Mouse (Mus musculus): ENCODE measurements around the gene Emc6. TPM values are rescaled to one million over a fixed set of nuclear protein-coding genes. Genes with fewer than 3 reads are reported as not detected.

Gene Emc6
- total RNA-seq, 1 experiment from 2014 or later, result 15.4 TPM

GRCm38 (mm10) chr11:73185872-73186615, 9.2 kb upstream of the Emc6 start:
- no peak for ATAC-seq (ENCODE audit: extremely low read depth, insufficient number of reproducible peaks, low FRiP score, poor library complexity, severe bottlenecking)

- no peak for ATAC-seq (ENCODE audit: extremely low read depth, insufficient number of reproducible peaks, low FRiP score, poor library complexity, severe bottlenecking)
Measured at GRCm38 (mm10) chr11:73177895-73178294, 1.1 kb upstream of the Emc6 start.

GRCm38 (mm10) chr11:73177509-73177875, 655 bp upstream of the Emc6 start:
- no peak for ATAC-seq (ENCODE audit: extremely low read depth, insufficient number of reproducible peaks, low FRiP score, poor library complexity, severe bottlenecking)

GRCm38 (mm10) chr11:73176186-73176585, 651 bp downstream of the Emc6 start:
- no peak for ATAC-seq (ENCODE audit: extremely low read depth, insufficient number of reproducible peaks, low FRiP score, poor library complexity, severe bottlenecking)

GRCm38 (mm10) chr11:73175612-73176011, 1.2 kb downstream of the Emc6 start:
- ATAC-seq (ENCODE audit: extremely low read depth, insufficient number of reproducible peaks, low FRiP score, poor library complexity, severe bottlenecking), result no peak

GRCm38 (mm10) chr11:73172186-73172585, 4.7 kb downstream of the Emc6 start:
- ATAC-seq (ENCODE audit: extremely low read depth, insufficient number of reproducible peaks, low FRiP score, poor library complexity, severe bottlenecking), result no peak

- 0 out of 2 replicates have a peak, but pooled peaks have one; percentile 38 for ATAC-seq (ENCODE audit: extremely low read depth, insufficient number of reproducible peaks, low FRiP score, poor library complexity, severe bottlenecking)
Measured at GRCm38 (mm10) chr11:73169231-73169630, 7.6 kb downstream of the Emc6 start.

GRCm38 (mm10) chr11:73168576-73168975, 8.3 kb downstream of the Emc6 start:
- ATAC-seq (ENCODE audit: extremely low read depth, insufficient number of reproducible peaks, low FRiP score, poor library complexity, severe bottlenecking), result no peak

- no peak for ATAC-seq (ENCODE audit: extremely low read depth, insufficient number of reproducible peaks, low FRiP score, poor library complexity, severe bottlenecking)
Measured at GRCm38 (mm10) chr11:73168071-73168470, 8.8 kb downstream of the Emc6 start.

GRCm38 (mm10) chr11:73162284-73162683, 14.6 kb downstream of the Emc6 start:
- ATAC-seq (ENCODE audit: extremely low read depth, insufficient number of reproducible peaks, low FRiP score, poor library complexity, severe bottlenecking), result no peak

GRCm38 (mm10) chr11:73161616-73162015, 15.2 kb downstream of the Emc6 start:
- ATAC-seq (ENCODE audit: extremely low read depth, insufficient number of reproducible peaks, low FRiP score, poor library complexity, severe bottlenecking), result no peak

GRCm38 (mm10) chr11:73160811-73161200, 16.0 kb downstream of the Emc6 start:
- no peak for ATAC-seq (ENCODE audit: extremely low read depth, insufficient number of reproducible peaks, low FRiP score, poor library complexity, severe bottlenecking)

GRCm38 (mm10) chr11:73159957-73160810, 16.7 kb downstream of the Emc6 start, which contains the start of gene P2rx5:
Gene P2rx5 (plus strand): TSS chr11:73160421.
- no peak for ATAC-seq (ENCODE audit: extremely low read depth, insufficient number of reproducible peaks, low FRiP score, poor library complexity, severe bottlenecking)

- no peak for ATAC-seq (ENCODE audit: extremely low read depth, insufficient number of reproducible peaks, low FRiP score, poor library complexity, severe bottlenecking)
Measured at GRCm38 (mm10) chr11:73155071-73155470, 21.8 kb downstream of the Emc6 start.

- ATAC-seq (ENCODE audit: extremely low read depth, insufficient number of reproducible peaks, low FRiP score, poor library complexity, severe bottlenecking), result no peak
Measured at GRCm38 (mm10) chr11:73148209-73148608, 28.6 kb downstream of the Emc6 start.

- ATAC-seq (ENCODE audit: extremely low read depth, insufficient number of reproducible peaks, low FRiP score, poor library complexity, severe bottlenecking), result no peak
Measured at GRCm38 (mm10) chr11:73146975-73147365, 29.9 kb downstream of the Emc6 start.

GRCm38 (mm10) chr11:73146026-73146974, 30.5 kb downstream of the Emc6 start:
- no peak for ATAC-seq (ENCODE audit: extremely low read depth, insufficient number of reproducible peaks, low FRiP score, poor library complexity, severe bottlenecking)

GRCm38 (mm10) chr11:73144261-73144681, 32.6 kb downstream of the Emc6 start:
- ATAC-seq (ENCODE audit: extremely low read depth, insufficient number of reproducible peaks, low FRiP score, poor library complexity, severe bottlenecking), result no peak

Measured in neutrophil, adult 5-6 weeks (primary cell).